Mouse (Mus musculus) liver, postnatal 0 days (tissue): ENCODE data around the gene Macrod2.

ENCODE experiments used
- CTCF ChIP-seq: sonication (generic); IDR thresholded peaks from 2 replicates; pipeline ENCODE4 v1.5.1; 2016; ENCODE audit warnings: antibody characterized with exemption, low read depth
- EP300 ChIP-seq: IDR thresholded peaks from 2 replicates; pipeline ENCODE4 v1.6.1; 2016; ENCODE audit warnings: antibody characterized with exemption, low read depth, mild to moderate bottlenecking

- TF ChIP-seq CTCF, result no peak
- no peak for TF ChIP-seq EP300
Observed at GRCm38 (mm10) chr2:142393546-142393945, 1998.4 kb downstream of the Macrod2 start.
